Mouse (Mus musculus) heart, embryonic 15.5 days (tissue): ENCODE data around the gene Gtf2a1. TPM values are rescaled to one million over a fixed set of nuclear protein-coding genes. Genes with fewer than 3 reads are reported as not detected.
"Not testable (repeated sequence)": the region's sequence is repeated elsewhere in the genome, so short reads cannot be mapped to it uniquely, and the experiment has no call there.

Experiments
- ATAC-seq: fragments of 200-750 bp; cut with Nextera tagmentation; replicated peaks from 2 replicates; pipeline ENCODE4 v1.8.0; 2017; ENCODE audit warnings: low read depth, moderate TSS enrichment; ENCODE audit not compliant: insufficient number of reproducible peaks, insufficient read depth, low FRiP score
- H3K27ac ChIP-seq: fragments of 300-500 bp; sonication (generic); 2 replicates; pipeline ENCODE4 v1.5.1; 2015; ENCODE audit warnings: mild to moderate bottlenecking, inconsistent platforms
- H3K27me3 ChIP-seq: fragments of 300-500 bp; sonication (generic); 2 replicates; pipeline ENCODE4 v1.6.1; 2015; ENCODE audit warnings: inconsistent platforms
- H3K36me3 ChIP-seq: fragments of 300-500 bp; sonication (generic); 2 replicates; pipeline ENCODE4 v1.6.1; 2015; ENCODE audit warnings: mild to moderate bottlenecking, inconsistent platforms
- H3K4me1 ChIP-seq: fragments of 300-500 bp; sonication (generic); replicated peaks from 2 replicates; pipeline ENCODE4 v1.6.1; 2015; ENCODE audit warnings: inconsistent platforms
- H3K4me2 ChIP-seq: fragments of 300-500 bp; sonication (generic); 2 replicates; pipeline ENCODE4 v1.6.1; 2015; ENCODE audit warnings: inconsistent platforms, mild to moderate bottlenecking, moderate library complexity
- H3K4me3 ChIP-seq: fragments of 300-500 bp; sonication (generic); 2 replicates; pipeline ENCODE4 v1.5.1; 2015; ENCODE audit warnings: mild to moderate bottlenecking, inconsistent platforms
- H3K9ac ChIP-seq: fragments of 300-500 bp; sonication (generic); 2 replicates; pipeline ENCODE4 v1.6.1; 2015; ENCODE audit warnings: mild to moderate bottlenecking, inconsistent platforms
- H3K9me3 ChIP-seq: fragments of 300-500 bp; sonication (generic); replicated peaks from 2 replicates; pipeline ENCODE4 v1.6.1; 2016; ENCODE audit warnings: inconsistent platforms
- WGBS: fragments of 180-500 bp; shearing (Covaris S2); methylation state at CpG from one replicate; pipeline ENCODE4 v1.1.7; 2015; ENCODE audit warnings: mixed read lengths; 5-methylcytosine and 5-hydroxymethylcytosine counted together
- polyA plus RNA-seq: library from polyadenylated mRNA; unstranded; fragments of >200 nt; fragmentation: Nextera tagmentation; extraction: Ambion mirVana; gene quantifications from 2 replicates; pipeline ENCODE4 v1.2.1, GENCODE M21; 2015

Gene Gtf2a1
- polyA plus RNA-seq, 1 experiment from 2014 or later = 24.5 TPM

DNA sequence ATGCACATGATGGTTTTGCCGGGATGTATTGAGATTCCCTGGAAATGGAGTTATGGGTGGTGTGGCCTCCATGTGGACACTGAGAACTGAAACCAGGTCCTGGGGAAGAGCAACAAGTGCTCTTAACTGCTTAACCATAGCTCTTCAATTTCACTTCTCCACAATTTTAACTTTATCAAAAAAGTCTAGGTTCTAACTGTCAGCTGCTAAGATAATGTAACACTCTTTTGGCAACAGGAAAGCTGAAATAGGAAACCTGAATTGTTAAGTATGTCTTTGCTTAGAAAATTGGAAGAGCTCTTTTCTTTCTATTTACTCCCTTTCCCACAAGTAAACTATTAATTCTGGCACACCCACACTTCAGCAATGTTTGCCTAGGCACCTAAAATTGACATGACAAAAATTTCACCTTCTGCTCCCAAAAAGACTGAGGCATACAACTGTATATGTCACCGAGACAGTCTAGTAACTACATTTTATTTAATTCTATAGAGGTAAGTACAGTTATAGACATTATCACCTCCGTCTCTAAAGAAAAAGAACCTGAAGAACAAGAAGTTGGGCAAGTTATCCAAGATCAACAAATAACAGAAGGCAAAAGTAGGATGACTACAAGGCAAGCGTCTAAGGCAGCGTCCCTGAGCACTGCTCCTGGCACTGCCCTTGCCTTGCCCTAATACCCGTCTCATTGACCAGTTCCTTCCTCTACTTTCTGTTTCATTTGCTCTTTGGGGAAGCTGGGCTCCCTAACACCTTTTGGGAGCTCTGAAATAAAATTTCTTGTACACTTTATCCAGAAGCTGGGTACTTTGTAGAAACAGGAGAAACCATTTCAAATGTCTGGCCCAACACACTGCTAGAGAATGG lies 8.8 kb downstream of the Gtf2a1 start:
- peaks cover 16% of the 10 kb centered on the region for H3K4me1 ChIP-seq
- no peaks in the 10 kb centered on the region for H3K27me3 ChIP-seq
- no peak overlapping the region for H3K9ac ChIP-seq
- no peak for ATAC-seq
- no peak overlapping the region for H3K27ac ChIP-seq
- H3K4me3 ChIP-seq = no peak overlapping the region
- H3K4me2 ChIP-seq = no peak overlapping the region
- 82% methylated on average over 6 of the region's 6 CpGs for WGBS
- peaks cover 13% of the 10 kb centered on the region for H3K36me3 ChIP-seq
- no peaks in the 10 kb centered on the region for H3K9me3 ChIP-seq

DNA sequence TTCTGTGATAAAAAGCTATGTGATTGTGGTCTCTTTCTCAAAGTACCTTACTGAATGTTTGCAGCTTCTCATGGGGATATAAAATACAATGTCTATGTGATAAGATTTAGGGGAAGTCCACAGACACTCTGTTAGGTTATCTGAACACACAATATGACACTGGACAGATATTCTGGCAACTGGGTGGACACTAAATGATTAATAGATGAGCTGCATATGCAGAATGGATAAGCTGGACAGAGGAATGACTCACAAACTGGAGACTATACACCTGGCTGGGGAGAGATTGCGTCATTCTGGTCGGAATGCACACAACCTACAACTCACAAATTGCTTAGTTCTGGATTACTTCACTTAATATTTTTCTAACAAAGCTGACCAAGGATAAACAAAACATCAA lies 10.6 kb downstream of the Gtf2a1 start:
- Histone ChIP-seq H3K36me3 (peaks cover 19% of the 10 kb centered on the region), H3K4me1 (peaks cover 16% of the 10 kb centered on the region), H3K4me2 (no peak overlapping the region), H3K9ac (no peak overlapping the region), H3K27ac (no peak overlapping the region), H3K9me3 (no peaks in the 10 kb centered on the region), H3K27me3 (no peaks in the 10 kb centered on the region), H3K4me3 (no peak overlapping the region)
- WGBS = 90% methylated on average over 2 of the region's 2 CpGs
- no peak for ATAC-seq

DNA sequence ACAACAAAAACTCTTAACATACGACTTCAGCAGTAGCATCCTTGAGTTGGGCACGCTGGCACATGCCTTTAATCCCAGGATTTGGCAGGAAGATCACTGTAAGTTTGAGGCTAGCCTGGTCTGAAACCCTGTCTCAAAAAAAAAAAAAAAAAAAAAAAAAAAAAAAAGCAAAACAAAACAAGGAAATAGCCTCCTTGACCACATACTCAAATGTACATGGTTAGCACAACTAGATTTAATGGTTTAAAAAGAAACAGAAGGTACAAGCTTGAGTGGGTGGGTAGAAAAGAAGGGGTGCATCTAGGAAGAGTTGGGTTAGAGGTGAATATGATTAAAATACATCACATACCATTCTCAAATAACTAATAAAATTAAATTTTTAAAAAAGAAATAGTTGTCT lies 18.6 kb downstream of the Gtf2a1 start:
- no peak for ATAC-seq
- H3K9me3 ChIP-seq = no peaks in the 10 kb centered on the region
- 85% methylated on average over 2 of the region's 2 CpGs for WGBS
- H3K27me3 ChIP-seq = no peaks in the 10 kb centered on the region
- no peak overlapping the region for H3K4me2 ChIP-seq
- H3K27ac ChIP-seq = no peak overlapping the region
- H3K36me3 ChIP-seq = peaks cover 72% of the 10 kb centered on the region
- no peak overlapping the region for H3K9ac ChIP-seq
- no peaks in the 10 kb centered on the region for H3K4me1 ChIP-seq
- H3K4me3 ChIP-seq = no peak overlapping the region

DNA sequence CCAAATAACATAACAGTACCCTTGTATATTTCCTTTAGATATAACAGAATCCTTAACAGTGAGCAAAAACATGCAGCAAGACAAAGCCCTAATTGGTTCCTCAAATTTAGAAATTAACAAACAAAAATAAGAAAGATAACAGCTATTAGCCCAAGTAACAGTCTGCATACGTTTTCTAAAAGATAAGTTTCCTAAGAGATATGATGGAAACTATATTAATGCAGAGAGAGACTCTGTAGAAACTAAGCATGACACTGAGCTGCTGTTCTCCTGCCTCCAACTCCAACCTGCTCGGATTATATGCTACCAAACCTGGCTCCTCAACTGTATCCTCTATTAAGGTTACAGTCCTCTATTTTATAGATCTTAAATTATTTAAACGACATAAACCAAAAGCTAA lies 21.0 kb downstream of the Gtf2a1 start:
- ATAC-seq = no peak
- Histone ChIP-seq H3K4me1 (no peaks in the 10 kb centered on the region), H3K27me3 (no peaks in the 10 kb centered on the region), H3K9ac (no peak overlapping the region), H3K9me3 (no peaks in the 10 kb centered on the region), H3K4me2 (no peak overlapping the region), H3K36me3 (peaks cover 72% of the 10 kb centered on the region), H3K4me3 (no peak overlapping the region), H3K27ac (no peak overlapping the region)
- 84% methylated on average over 3 of the region's 3 CpGs for WGBS

DNA sequence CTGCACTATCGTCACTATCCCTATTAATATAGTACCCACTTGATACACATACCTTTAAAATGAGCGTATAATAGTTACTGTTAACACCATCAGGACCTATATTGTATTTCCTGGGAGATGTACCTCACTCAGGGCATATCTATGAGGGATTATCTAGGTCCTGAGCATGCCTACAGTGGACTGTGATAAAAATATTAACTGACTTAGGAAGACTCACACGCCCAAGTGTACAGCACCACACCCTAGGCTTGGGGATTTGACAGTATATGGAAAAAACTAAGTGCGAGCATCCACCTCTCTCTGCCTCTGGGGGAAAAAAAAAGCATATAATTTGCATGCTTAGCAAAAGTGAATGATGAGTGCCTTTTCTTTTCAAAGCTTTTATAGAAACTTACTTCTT lies 23.1 kb downstream of the Gtf2a1 start:
- H3K27me3 ChIP-seq = no peaks in the 10 kb centered on the region
- no peak overlapping the region for H3K9ac ChIP-seq
- peaks cover 67% of the 10 kb centered on the region for H3K36me3 ChIP-seq
- no peaks in the 10 kb centered on the region for H3K4me1 ChIP-seq
- H3K4me2 ChIP-seq = no peak overlapping the region
- no peaks in the 10 kb centered on the region for H3K9me3 ChIP-seq
- no peak for ATAC-seq
- no peak overlapping the region for H3K4me3 ChIP-seq
- H3K27ac ChIP-seq = no peak overlapping the region
- 95% methylated on average over 4 of the region's 4 CpGs for WGBS

DNA sequence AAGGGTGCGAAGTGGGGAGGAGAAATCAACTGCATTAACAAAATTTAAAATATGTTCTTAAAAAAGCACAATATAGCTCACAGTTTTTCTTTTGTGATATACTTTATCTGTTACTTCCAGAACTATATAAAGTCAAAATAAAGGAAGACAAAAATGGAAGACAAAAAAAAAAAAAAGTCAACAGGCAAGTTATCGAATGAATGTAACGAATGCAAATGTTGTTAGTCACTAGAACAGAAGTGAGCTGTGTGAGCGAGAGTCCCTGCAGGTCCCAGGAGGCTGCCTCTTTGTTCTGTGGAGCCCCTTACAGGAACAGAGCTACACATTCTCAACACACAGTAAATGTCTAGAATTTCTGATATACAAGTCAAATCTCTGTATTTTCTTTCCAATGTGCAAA lies 32.1 kb downstream of the Gtf2a1 start:
- peaks cover 19% of the 10 kb centered on the region for H3K36me3 ChIP-seq
- H3K4me3 ChIP-seq, H3K4me2 ChIP-seq, ATAC-seq, H3K27ac ChIP-seq, H3K9ac ChIP-seq, H3K9me3 ChIP-seq, H3K4me1 ChIP-seq, H3K27me3 ChIP-seq: not testable (repeated sequence)
- 78% methylated on average over 4 of the region's 4 CpGs for WGBS

DNA sequence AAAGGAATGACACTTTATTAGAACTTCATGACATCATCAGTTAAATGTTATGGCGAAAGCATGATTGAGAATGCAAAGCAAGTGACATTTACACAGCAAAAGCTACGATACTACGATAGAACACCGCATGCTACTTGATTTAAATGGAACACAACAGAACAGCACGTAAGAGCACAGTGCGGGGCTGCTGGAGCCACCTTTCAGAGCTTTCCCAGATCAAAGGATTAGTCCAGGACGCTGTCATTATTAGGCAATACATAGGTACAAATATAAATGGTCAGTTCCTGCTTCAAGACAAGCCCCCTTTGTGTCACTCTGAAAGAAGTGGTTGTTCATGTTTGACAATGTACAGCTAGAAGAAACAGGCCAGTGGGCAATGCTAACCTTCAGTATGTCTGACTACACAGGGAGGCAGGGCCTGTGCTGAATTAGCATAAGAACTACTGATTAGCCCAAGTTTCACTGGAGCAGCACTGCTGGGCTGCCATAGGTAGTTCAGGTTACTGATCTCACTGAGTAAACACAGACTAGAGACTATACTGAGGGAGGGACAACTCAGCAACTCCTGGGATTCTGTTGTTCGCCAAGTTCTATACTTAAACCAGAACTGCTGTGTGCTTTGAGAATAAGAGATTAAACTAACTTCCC lies 32.8 kb downstream of the Gtf2a1 start:
- H3K27ac ChIP-seq, ATAC-seq: not testable (repeated sequence)
- whole genome bisulfite sequencing = 91% methylated on average over 8 of the region's 8 CpGs

DNA sequence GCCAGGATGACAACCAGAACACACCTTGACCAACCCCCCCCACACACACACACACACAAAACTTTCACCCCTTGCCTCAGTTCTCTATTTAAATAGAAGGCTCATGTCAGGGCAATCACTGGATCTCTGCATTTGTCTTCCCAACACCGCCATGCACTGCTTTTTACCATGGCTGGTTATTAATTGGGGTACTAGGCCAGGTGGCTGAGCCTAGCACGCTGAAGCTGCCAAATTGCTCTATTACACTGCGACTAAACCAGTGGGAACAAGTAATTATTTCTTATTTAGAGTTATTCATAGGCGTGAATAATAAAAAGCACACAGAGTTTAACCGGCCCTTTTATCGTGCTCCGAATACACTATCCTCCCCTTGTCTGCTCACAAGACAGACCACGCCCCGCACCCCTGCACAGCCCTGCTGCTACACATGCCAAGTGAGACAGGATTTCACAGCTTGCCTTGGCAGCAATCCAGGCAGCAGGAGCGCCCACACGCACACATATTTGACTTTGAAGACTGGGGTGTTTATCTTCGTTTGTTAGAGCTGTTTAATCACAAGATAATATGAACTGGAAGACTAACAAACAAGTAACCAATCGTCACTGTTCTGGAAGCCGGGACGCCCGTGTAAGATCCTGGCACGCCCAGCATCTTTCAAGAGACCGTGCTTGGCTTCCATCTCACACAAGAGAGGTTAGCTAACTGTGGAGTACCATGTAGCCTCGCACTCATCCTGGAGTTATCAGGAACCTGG lies 38.3 kb downstream of the Gtf2a1 start:
- Histone ChIP-seq H3K36me3 (peaks cover 3% of the 10 kb centered on the region), H3K4me3 (no peak overlapping the region), H3K9ac (no peak overlapping the region), H3K27ac (peak overlapping the region; percentile 37; the same call in 1 of the 2 replicates), H3K4me2 (peak overlapping the region; percentile 51), H3K4me1 (peaks cover 8% of the 10 kb centered on the region), H3K27me3 (no peaks in the 10 kb centered on the region), H3K9me3 (no peaks in the 10 kb centered on the region)
- peak; percentile 91 for ATAC-seq
- WGBS = 21% methylated on average over 19 of the region's 19 CpGs

More for the DNA sequence above, 32.8 kb downstream of the Gtf2a1 start:
- H3K36me3 ChIP-seq = peaks cover 12% of the 10 kb centered on the region
- H3K27me3 ChIP-seq, H3K4me3 ChIP-seq, H3K9me3 ChIP-seq, H3K9ac ChIP-seq, H3K4me2 ChIP-seq, H3K4me1 ChIP-seq: not testable (repeated sequence)

DNA sequence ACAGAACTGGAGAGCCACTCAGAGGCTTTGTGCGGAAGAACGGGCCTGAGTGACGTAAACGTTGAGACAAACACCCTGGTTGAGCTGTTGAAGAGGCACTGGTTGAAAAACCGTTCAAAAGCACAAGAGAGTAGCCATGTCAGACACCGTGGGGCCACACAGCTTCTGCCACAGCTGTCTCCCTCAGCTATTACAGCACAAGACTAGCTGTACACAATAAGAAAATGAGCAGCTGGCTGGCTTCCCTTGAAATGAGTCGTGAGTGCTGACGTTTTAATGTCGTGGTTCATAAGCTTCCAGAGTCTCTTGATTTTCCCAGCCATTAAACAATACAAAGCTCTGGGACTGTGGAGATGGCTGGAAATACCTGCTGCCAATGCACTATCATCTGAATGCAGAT lies 40.8 kb downstream of the Gtf2a1 start:
- no peak for ATAC-seq

DNA sequence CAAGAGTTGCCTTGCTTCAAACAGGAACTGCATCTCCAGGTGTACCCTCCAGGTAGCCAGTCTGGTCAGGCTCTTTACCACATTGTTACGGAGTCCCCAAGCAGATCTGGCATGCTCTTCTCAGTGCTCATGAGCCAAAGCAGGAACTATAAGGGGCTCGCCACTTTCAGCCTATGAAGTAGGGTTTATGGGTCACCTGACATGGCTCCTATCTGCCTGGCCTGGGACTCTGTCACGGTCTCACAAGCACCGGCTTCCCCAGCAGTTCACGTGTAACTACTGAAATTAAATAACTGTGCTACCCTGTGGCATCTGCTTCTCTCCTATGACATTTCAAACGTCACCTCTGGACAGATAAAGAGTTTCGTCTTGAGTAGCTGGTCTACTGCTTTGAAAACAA lies 50.1 kb downstream of the Gtf2a1 start:
- ATAC-seq = no peak

More for the DNA sequence above, 40.8 kb downstream of the Gtf2a1 start:
- H3K4me2 ChIP-seq = no peak overlapping the region
- no peaks in the 10 kb centered on the region for H3K9me3 ChIP-seq
- no peak overlapping the region for H3K9ac ChIP-seq
- H3K36me3 ChIP-seq = no peaks in the 10 kb centered on the region
- WGBS = 69% methylated on average over 9 of the region's 9 CpGs
- no peak overlapping the region for H3K27ac ChIP-seq
- peaks cover 8% of the 10 kb centered on the region for H3K4me1 ChIP-seq
- no peak overlapping the region for H3K4me3 ChIP-seq
- H3K27me3 ChIP-seq = no peaks in the 10 kb centered on the region

DNA sequence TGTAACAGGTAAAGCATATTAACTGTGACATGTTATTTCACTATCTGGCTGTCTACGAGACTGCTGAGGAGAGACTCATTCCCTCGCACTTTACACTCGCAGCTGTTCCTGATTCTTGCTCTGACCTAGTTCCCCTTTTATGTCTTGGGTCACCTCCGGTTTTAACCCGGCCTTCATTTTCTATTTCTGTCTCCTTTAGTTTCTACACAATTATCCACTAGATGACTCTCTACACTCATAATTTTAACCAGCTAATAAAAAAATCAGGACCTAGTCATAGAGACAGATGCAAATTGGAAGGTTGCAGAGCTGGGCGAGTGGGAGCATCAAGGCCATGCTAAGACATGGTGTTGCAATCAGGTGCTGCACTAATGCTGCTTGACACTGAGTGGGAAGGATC lies 55.8 kb downstream of the Gtf2a1 start:
- no peaks in the 10 kb centered on the region for H3K36me3 ChIP-seq
- no peak overlapping the region for H3K4me3 ChIP-seq
- 78% methylated on average over 6 of the region's 6 CpGs for WGBS
- no peaks in the 10 kb centered on the region for H3K27me3 ChIP-seq
- H3K9ac ChIP-seq = no peak overlapping the region
- H3K4me2 ChIP-seq = no peak overlapping the region
- H3K27ac ChIP-seq = no peak overlapping the region
- H3K9me3 ChIP-seq = no peaks in the 10 kb centered on the region
- ATAC-seq = no peak
- no peaks in the 10 kb centered on the region for H3K4me1 ChIP-seq

More for the DNA sequence above, 50.1 kb downstream of the Gtf2a1 start:
- no peak overlapping the region for H3K9ac ChIP-seq
- H3K27ac ChIP-seq = no peak overlapping the region
- no peaks in the 10 kb centered on the region for H3K9me3 ChIP-seq
- WGBS = 82% methylated on average over 7 of the region's 7 CpGs
- H3K4me2 ChIP-seq = no peak overlapping the region
- H3K4me1 ChIP-seq = no peaks in the 10 kb centered on the region
- H3K4me3 ChIP-seq = no peak overlapping the region
- no peaks in the 10 kb centered on the region for H3K27me3 ChIP-seq
- no peaks in the 10 kb centered on the region for H3K36me3 ChIP-seq
